Mouse (Mus musculus) T-cell, adult 2 months (primary cell): ENCODE data around the gene Smarcal1.

ENCODE experiments used
- DNase-seq: peaks from one replicate; pipeline ENCODE4 v3.0.0; 2022; ENCODE audit warnings: low spot score

Smarcal1 gene

DNA sequence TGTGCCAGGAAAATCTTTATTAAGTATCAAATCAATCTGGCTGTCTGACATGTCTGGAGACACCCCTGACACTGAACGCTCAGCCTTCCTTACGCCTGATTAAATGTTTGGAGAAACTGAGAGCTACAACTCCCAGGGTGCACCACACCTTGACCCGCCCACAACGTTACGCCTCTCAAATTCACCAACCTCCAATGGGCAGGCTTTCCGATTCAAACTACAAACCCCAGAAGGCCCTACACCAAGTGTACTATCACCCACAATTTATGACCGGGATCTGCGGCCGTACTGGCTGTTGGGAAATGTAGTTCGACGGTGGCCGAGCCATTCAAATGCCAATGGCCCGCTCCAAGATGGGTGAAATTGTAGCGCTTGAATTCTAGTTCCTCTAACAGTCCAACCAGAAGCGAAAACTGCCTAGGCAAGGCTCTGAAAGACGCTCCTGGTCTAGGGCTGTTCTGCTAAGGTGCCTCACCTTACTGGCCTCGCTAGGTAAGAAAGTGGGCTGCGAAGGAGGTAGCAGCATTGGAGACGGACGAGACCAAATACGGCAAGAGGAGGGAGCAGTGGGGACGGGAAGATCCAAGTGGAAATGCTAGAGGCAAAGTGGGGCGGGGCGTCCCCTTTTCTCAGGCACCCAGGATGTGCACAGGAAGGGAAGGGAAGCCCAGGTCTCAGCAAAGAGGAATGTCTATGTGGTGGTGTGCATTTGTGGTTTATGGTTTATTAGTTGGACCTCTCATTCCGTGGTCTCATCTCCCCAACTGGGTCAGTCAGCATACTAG lies at the start of gene Smarcal1:
TSS of gene Smarcal1 (plus strand) at position 305 of the 785 bp plus-strand sequence.
- DNase-seq, result peak; percentile 94

GRCm38 (mm10) chr1:72533439-72533838 lies 49.6 kb upstream of the Smarcal1 start:
- no peak for DNase-seq

- no peak for DNase-seq
Measured at GRCm38 (mm10) chr1:72535725-72536571, 47.1 kb upstream of the Smarcal1 start.

GRCm38 (mm10) chr1:72536611-72537351 lies 46.3 kb upstream of the Smarcal1 start, which contains the start of gene March4:
March4 (minus strand) TSS chr1:72536930.
- DNase-seq, result no peak

- DNase-seq, result no peak
Measured at GRCm38 (mm10) chr1:72538266-72538665, 44.8 kb upstream of the Smarcal1 start.

- DNase-seq, result no peak
Measured at GRCm38 (mm10) chr1:72550317-72550716, 32.7 kb upstream of the Smarcal1 start.

- DNase-seq, result no peak
Measured at GRCm38 (mm10) chr1:72556471-72556870, 26.6 kb upstream of the Smarcal1 start.

DNA sequence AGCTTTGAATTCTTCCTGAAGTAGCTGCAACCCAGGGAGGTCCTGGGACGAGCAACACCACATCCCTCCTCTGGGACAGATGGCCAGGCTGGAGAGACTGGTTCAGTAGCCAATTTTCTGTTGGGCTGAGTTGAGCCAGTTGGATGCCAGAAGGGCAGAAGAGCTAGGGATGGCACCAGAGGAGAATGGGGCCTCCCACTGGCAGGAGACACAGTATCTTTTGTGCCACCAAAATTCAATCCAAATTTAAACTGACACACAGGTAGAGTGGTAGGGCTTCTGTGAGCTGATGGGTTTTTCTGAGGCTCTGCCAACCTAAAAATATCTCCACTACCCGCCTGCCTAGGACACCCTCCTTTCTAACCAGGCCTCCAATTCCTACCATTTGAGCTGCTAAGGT lies 24.4 kb upstream of the Smarcal1 start:
- DNase-seq, result no peak

- no peak for DNase-seq
Measured at GRCm38 (mm10) chr1:72564334-72564962, 18.6 kb upstream of the Smarcal1 start.

GRCm38 (mm10) chr1:72567056-72567455 lies 16.0 kb upstream of the Smarcal1 start:
- DNase-seq, result no peak

- no peak for DNase-seq
Measured at GRCm38 (mm10) chr1:72568725-72569124, 14.3 kb upstream of the Smarcal1 start.

DNA sequence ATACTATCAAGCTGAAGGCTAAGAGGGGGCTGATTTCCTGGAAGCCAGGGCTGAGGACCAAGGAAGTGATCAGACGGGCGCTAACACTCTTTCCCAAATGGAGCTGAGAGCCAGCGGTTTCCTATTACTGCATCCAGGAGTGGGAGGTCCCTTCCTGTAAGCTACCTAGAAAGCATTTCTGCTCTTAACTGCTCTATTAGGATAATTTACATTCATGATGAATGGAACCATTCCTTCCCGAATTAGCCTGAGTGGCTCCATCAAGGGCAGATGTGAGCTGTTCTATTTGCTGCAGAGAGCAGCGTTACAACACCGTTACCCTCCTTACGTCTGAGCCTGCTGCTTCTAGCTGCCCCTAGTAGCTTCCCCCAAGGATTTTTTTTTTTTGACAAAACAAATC lies 9.0 kb upstream of the Smarcal1 start:
- no peak for DNase-seq

DNA sequence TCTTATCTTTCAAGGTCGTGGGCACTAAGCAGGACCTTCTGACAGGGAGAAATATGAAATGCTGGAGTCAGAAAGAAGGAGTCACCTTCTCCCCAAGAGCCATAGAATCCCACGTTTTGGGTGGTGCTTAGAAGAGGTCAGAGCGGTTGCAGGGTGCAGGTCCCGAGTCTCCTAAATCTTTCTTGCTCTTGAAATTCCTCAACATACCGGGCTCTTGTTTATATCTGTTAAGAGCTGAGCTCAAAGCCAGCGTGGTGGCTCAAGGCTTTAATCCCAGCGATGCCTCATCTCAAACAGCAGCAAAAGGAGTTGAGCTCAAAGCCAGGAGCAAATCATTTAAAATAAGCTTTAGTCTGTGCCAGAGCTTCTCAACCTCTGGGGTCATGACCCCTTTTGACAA lies 8.4 kb upstream of the Smarcal1 start:
- no peak for DNase-seq

DNA sequence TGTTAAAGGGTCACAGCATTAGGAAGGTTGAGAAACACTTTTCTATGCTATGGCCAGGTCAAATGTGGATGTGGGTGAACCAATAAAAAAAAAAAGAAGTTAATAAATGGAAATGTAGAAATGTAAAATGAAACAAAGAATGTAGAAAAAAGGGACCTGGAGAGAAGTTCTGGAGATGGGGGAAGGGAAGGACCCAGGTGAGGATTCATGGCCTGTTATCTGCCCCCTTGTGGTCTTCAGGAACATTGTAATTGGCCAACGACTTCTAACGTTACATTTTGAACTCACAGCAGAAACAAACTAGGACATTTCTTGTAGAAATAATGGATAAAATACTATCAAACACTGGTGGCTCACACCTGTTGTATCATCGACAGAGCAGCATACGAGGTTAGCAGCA lies 7.9 kb upstream of the Smarcal1 start:
- no peak for DNase-seq

DNA sequence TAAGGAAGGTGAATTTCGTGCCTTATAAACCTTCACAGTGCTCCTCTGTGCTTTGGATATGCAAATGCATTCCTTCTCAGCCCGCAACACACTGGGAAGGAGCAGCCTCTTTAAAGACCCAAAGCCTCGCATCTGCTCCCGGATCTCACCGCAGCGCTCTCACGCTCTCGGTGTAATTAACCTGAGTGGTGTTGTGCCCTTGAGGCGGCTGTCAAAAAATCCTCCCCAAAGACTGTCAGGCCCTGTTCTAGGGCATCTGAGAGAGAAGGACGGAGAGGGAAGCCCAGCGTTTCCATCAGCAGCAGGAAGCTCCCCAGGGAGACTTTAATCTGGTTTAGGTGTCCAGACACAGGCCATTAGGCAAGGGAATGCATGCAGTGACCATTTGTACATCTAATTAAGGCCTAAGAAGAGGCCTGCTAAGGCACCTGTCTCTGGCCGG lies 5.5 kb upstream of the Smarcal1 start:
- DNase-seq, result no peak

DNA sequence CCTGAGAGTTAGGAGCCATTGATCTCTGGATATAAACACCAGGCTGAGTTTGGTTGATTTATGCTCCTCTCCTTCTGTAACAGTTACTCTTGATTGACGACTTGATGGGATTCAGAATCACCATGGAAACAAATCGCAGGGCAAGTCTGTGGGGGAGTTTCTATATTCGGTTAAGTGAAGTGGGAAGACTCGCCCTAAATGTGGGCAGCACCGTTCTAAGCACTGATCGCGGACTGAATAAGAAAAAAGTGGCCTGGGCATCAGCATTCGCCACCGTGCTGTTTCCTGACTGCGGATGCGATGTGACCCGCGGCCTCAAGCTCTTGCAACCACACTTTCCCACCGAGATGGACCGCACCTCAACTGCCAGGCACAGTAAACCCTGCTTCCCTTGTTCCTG lies 4.7 kb upstream of the Smarcal1 start:
- DNase-seq, result no peak

DNA sequence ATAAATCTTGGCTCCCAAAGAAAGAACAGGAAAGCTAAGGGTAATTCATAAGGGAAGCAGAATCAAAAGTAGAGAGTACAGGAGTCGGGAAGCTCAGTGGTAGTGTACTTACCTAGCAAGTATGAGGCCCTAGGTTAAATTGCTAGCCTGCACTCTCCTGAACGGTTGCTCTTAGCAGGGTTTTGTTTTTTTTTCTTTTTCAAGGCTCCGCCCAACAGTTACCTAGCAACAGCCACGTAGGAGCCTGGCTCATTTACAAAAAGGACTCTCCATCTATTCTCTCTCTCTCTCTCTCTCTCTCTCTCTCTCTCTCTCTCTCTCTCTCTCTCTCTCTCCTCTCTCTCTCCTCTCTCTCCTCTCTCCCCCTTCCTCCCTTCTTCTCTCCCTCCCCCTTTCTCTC lies 4.2 kb upstream of the Smarcal1 start:
- DNase-seq, result no peak

DNA sequence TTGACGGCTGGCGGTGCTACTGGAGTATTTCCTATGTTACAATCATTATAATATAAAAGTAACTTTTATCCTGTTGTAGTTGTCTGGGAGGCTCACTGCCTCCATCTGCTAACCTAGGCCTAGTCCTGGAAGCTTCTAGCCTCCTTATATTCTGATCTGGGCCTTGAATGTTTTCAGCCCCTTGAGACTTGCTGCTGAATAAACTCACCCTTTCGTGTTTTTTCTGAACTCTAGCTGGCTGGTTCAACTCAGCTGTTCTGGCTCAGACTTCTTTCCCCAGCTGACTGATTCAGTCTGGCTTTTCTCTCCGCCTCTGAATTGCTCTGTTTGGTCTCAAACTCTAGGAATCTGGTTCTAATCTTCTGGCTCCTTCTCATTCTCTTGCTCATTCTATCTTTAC lies 855 bp downstream of the Smarcal1 start:
- DNase-seq, result no peak

- no peak for DNase-seq
Measured at GRCm38 (mm10) chr1:72585971-72586875, 3.2 kb downstream of the Smarcal1 start.

- no peak for DNase-seq
Measured at GRCm38 (mm10) chr1:72587532-72587931, 4.5 kb downstream of the Smarcal1 start.

- no peak for DNase-seq
Measured at GRCm38 (mm10) chr1:72588763-72589162, 5.7 kb downstream of the Smarcal1 start.
